Mouse (Mus musculus) lung, adult 2 months (tissue): ENCODE measurements around the gene Bcl2l11.

ENCODE experiments used
- CTCF ChIP-seq: fragments of 200-500 bp; IDR thresholded peaks from 2 replicates; pipeline ENCODE4 v1.5.1; 2011; ENCODE audit warnings: mild to moderate bottlenecking, low read length, control low read depth; ENCODE audit not compliant: insufficient read depth
- POLR2A ChIP-seq: fragments of 200-500 bp; IDR thresholded peaks from 2 replicates; pipeline ENCODE4 v1.6.1; 2011; ENCODE audit warnings: low read depth, mild to moderate bottlenecking, control low read depth, low read length, borderline replicate concordance; ENCODE audit errors: extremely low read depth

DNA sequence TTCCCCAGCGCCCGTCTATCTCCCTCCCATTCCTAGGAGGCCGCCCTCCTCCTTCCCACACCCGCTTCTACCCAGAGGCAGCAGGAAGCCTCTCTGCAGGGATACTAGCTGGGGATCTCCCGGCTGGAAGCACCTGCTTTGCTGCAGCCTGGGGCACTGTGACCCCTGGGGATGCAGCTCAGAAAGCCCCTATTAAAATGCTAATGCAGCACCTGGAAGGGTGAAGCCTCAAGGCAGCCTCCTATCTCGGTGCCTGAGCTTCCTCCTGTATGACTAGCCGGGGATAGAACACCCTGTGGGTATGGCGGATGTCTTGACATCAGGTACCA, 86.0 kb downstream of the Bcl2l11 start:
- TF ChIP-seq CTCF (no peak), POLR2A (no peak)
